Mouse (Mus musculus) forebrain, embryonic 16.5 days (tissue): ENCODE results near the gene Pdcd7. TPM values are rescaled to one million over a fixed set of nuclear protein-coding genes. Genes with fewer than 3 reads are reported as not detected.

Source experiments
- ATAC-seq: fragments of 200-750 bp; cut with Nextera tagmentation; 2 replicates; pipeline ENCODE4 v1.8.0; 2017; ENCODE audit warnings: mild to moderate bottlenecking, moderate library complexity
- H3K27ac ChIP-seq: fragments of 300-500 bp; sonication (generic); 2 replicates; pipeline ENCODE4 v1.5.1; 2014; ENCODE audit warnings: low read length, control low read depth
- H3K27me3 ChIP-seq: fragments of 300-500 bp; sonication (generic); replicated peaks from 2 replicates; pipeline ENCODE4 v1.6.1; 2014; ENCODE audit warnings: low read length; ENCODE audit not compliant: control insufficient read depth, insufficient read depth
- H3K36me3 ChIP-seq: fragments of 300-500 bp; sonication (generic); 2 replicates; pipeline ENCODE4 v1.6.1; 2014; ENCODE audit not compliant: control insufficient read depth, insufficient read depth
- H3K4me1 ChIP-seq: fragments of 300-500 bp; sonication (generic); replicated peaks from 2 replicates; pipeline ENCODE4 v1.6.1; 2014; ENCODE audit warnings: low read length; ENCODE audit not compliant: control insufficient read depth, insufficient read depth
- H3K4me2 ChIP-seq: fragments of 300-500 bp; sonication (generic); 2 replicates; pipeline ENCODE4 v1.6.1; 2014; ENCODE audit warnings: mild to moderate bottlenecking, low read length, control low read depth
- H3K4me3 ChIP-seq: fragments of 300-500 bp; sonication (generic); replicated peaks from 2 replicates; pipeline ENCODE4 v1.5.1; 2014; ENCODE audit warnings: mild to moderate bottlenecking, low read length, control low read depth
- H3K9ac ChIP-seq: fragments of 300-500 bp; sonication (generic); replicated peaks from 2 replicates; pipeline ENCODE4 v1.6.1; 2014; ENCODE audit warnings: low read depth, low read length, control low read depth
- H3K9me3 ChIP-seq: fragments of 300-500 bp; sonication (generic); 2 replicates; pipeline ENCODE4 v1.6.1; 2016; ENCODE audit warnings: low read length; ENCODE audit not compliant: control insufficient read depth
- WGBS: fragments of 180-500 bp; shearing (Covaris S2); extraction: QIAGEN DNeasy Blood & Tissue Kit; methylation state at CpG from one replicate; pipeline ENCODE4 v1.1.7; 2014; 5-methylcytosine and 5-hydroxymethylcytosine counted together
- polyA plus RNA-seq: library from polyadenylated mRNA; unstranded; fragments of >200 nt; fragmentation: Nextera tagmentation; extraction: Ambion mirVana; gene quantifications from 2 replicates; pipeline ENCODE4 v1.2.1, GENCODE M21; 2015

Gene Pdcd7
- polyA plus RNA-seq, 1 experiment from 2014 or later, result 8.6 TPM

DNA sequence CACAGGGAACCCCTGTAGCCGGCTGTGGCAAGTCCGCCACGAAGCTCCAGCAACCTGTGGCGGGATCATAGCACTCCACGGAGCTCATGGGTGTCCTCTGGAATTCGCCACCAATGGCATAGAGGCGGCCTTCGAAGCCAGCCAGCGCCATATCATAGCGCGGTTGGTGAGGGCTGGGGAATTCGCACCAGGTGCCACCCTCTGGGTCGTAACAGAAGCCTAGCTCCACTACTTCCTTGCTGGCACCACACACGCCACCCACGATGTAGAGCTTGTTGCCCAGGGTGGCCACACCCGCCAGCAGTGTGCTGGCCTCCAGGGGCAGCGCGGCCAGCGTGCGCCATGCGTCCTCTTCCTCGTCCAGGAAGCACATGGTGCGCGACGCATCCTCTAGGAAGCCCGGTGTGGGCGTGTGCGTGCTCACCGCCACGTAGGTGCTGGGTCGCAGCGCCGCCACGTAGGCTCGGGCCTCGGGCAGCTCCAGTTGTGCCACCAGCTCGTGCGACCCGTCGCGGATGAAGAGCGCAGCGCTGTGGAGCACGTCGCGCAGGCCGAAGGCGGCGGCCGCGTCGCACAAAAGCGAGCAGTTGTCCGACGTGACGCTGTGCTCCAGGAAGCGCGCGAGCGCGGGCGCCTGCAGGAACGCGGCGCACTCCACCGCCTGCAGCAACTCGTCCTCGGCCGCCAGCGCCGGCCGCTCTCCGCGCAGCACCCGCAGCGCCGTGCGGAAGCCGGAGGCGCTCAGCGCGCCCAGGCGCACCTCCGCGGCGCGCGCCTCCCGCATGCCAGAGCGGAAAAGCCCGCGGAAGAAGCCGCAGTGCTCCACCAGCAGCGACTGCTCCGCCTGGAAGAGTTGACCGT lies 45.1 kb downstream of the Pdcd7 start:
- H3K27ac ChIP-seq, result no peak overlapping the region
- peaks cover 28% of the 10 kb centered on the region for H3K27me3 ChIP-seq
- peaks cover 7% of the 10 kb centered on the region for H3K4me1 ChIP-seq
- H3K9ac ChIP-seq, result peak overlapping the region; percentile 47
- peak; percentile 59 for ATAC-seq
- no peaks in the 10 kb centered on the region for H3K36me3 ChIP-seq
- peak overlapping the region; percentile 55 for H3K4me2 ChIP-seq
- H3K9me3 ChIP-seq, result no peaks in the 10 kb centered on the region
- 19% methylated on average over 90 of the region's 96 CpGs for WGBS
- H3K4me3 ChIP-seq, result peak overlapping the region; percentile 40

- Histone ChIP-seq H3K4me1 (peaks cover 7% of the 10 kb centered on the region), H3K4me2 (peak within 1 kb of the TSS; percentile 55), H3K9me3 (no peaks in the 10 kb centered on the region), H3K36me3 (no peaks in the 10 kb centered on the region), H3K4me3 (peak within 1 kb of the TSS; percentile 40), H3K27ac (no peak within 1 kb of the TSS), H3K27me3 (peaks cover 28% of the 10 kb centered on the region), H3K9ac (peak within 1 kb of the TSS; percentile 47)
- no peak for ATAC-seq
- WGBS, result 53% methylated on average over 8 of the region's 8 CpGs
These were observed 45.7 kb downstream of the Pdcd7 start, which contains the start of gene Kbtbd13 for GRCm38 (mm10) chr9:65391613-65391964. TSS of gene Kbtbd13 (minus strand) at chr9:65391652.

DNA sequence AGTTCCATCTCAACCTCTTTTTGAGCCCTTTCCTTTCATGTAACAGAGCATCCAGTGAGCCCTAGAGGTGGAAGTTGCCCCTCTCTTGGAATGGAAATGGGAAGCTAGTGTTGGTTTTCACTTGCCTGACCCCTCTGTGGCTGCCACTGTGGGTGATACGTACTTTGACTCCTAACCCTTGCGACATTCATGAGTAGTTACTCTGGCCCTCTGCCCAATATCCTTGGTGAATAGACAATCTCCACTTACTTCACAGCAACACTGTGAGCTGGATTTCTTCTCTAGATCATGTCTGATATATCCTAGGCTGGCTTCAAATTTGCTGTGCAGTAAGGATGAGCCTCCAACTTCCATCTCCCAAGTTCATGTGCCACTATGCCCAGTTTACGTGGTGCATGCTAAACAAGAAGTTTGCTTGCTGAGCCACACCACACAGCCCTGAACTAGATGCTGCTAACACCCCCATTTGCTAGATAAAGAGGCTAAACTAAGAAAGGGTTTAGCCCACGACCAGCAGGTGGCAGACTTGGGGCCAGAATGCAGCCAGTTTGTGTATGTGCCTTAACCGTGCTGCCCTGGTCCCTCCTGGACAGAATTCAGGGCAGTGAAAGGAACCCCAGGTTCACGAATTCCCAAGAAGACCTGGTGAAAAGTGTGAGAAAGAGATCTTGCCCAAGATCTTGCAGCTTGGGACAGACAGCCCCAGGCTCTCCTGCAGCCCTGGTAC lies 46.9 kb downstream of the Pdcd7 start:
- peaks cover 7% of the 10 kb centered on the region for H3K4me1 ChIP-seq
- ATAC-seq, result no peak
- no peaks in the 10 kb centered on the region for H3K36me3 ChIP-seq
- H3K4me2 ChIP-seq, result no peak overlapping the region
- H3K27ac ChIP-seq, result no peak overlapping the region
- no peaks in the 10 kb centered on the region for H3K9me3 ChIP-seq
- H3K4me3 ChIP-seq, result no peak overlapping the region
- peaks cover 28% of the 10 kb centered on the region for H3K27me3 ChIP-seq
- no peak overlapping the region for H3K9ac ChIP-seq
- WGBS, result 27% methylated on average over 6 of the region's 6 CpGs

- peaks cover 13% of the 10 kb centered on the region for H3K4me1 ChIP-seq
- no peak overlapping the region for H3K9ac ChIP-seq
- H3K4me2 ChIP-seq, result no peak overlapping the region
- no peak for ATAC-seq
- H3K9me3 ChIP-seq, result no peaks in the 10 kb centered on the region
- H3K27ac ChIP-seq, result no peak overlapping the region
- H3K4me3 ChIP-seq, result no peak overlapping the region
- no peaks in the 10 kb centered on the region for H3K36me3 ChIP-seq
- 66% methylated on average over 2 of the region's 2 CpGs for WGBS
- H3K27me3 ChIP-seq, result peaks cover 28% of the 10 kb centered on the region
These were observed 47.7 kb downstream of the Pdcd7 start for GRCm38 (mm10) chr9:65393606-65394005.

DNA sequence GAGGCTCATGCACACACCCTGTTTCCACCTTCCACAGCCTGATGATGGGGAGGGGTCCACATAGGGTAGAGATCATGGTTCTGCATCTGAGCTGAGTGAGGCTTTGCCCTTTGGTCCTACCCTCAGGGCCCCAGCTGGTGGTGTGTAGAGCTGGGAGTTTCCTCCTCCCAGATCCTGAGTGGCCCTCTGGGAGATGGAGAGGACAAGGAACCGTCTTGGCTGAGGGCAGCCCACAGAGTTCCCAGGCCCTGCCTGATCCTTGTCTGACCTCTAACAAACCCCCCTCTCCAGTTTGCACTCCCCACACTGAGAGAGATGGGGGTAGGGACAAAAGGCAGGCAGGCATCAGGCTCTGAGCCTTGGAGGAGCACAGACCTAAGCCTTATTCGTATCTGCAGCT lies 48.5 kb downstream of the Pdcd7 start:
- no peaks in the 10 kb centered on the region for H3K36me3 ChIP-seq
- H3K4me2 ChIP-seq, result no peak overlapping the region
- ATAC-seq, result no peak
- H3K9me3 ChIP-seq, result no peaks in the 10 kb centered on the region
- no peak overlapping the region for H3K4me3 ChIP-seq
- H3K9ac ChIP-seq, result no peak overlapping the region
- WGBS, result 64% methylated on average over 2 of the region's 2 CpGs
- H3K27ac ChIP-seq, result no peak overlapping the region
- peaks cover 16% of the 10 kb centered on the region for H3K4me1 ChIP-seq
- peaks cover 28% of the 10 kb centered on the region for H3K27me3 ChIP-seq

DNA sequence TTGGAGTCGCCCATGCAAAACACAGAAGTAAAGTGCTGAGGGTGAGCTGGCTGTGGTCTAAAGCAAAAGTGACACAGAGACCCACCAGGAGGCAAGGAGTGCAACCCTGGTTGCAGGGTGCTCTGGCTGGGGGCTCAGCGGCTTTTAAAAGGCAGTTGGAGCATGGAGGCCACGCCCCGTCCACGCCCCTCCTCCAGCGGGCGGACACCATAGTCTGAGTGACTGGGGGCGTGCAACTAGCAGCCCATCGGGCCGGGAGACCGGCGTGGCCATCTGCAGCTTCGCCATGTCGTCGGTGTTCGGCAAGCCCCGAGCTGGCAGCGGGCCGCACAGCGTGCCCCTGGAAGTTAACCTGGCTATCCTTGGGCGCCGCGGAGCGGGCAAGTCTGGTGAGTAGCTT lies 52.4 kb downstream of the Pdcd7 start, which contains the start of gene Rasl12:
Gene Rasl12, plus strand, starts transcription at position 228 of the 400 bp plus-strand sequence.
- Histone ChIP-seq H3K4me2 (peak within 1 kb of the TSS; percentile 81), H3K36me3 (no peaks in the 10 kb centered on the region), H3K9me3 (no peaks in the 10 kb centered on the region), H3K27me3 (no peaks in the 10 kb centered on the region; the same call in 1 of the 2 replicates), H3K27ac (no peak within 1 kb of the TSS), H3K4me1 (peaks cover 9% of the 10 kb centered on the region; the same call in 1 of the 2 replicates), H3K4me3 (peak within 1 kb of the TSS; percentile 57), H3K9ac (peak within 1 kb of the TSS; percentile 66)
- peak; percentile 88 for ATAC-seq
- WGBS, result 1% methylated on average over 24 of the region's 24 CpGs

GRCm38 (mm10) chr9:65399934-65400333 lies 54.0 kb downstream of the Pdcd7 start:
- no peak for ATAC-seq
- Histone ChIP-seq H3K27me3 (no peaks in the 10 kb centered on the region; the same call in 1 of the 2 replicates), H3K4me2 (no peak overlapping the region), H3K4me1 (peaks cover 12% of the 10 kb centered on the region), H3K9me3 (no peaks in the 10 kb centered on the region), H3K36me3 (no peaks in the 10 kb centered on the region), H3K9ac (no peak overlapping the region), H3K4me3 (no peak overlapping the region), H3K27ac (no peak overlapping the region)
- 94% methylated on average over 6 of the region's 6 CpGs for WGBS

GRCm38 (mm10) chr9:65404331-65405183 lies 58.7 kb downstream of the Pdcd7 start:
- WGBS, result 62% methylated on average over 15 of the region's 15 CpGs
- Histone ChIP-seq H3K9me3 (no peaks in the 10 kb centered on the region), H3K27ac (no peak overlapping the region), H3K27me3 (no peaks in the 10 kb centered on the region), H3K9ac (no peak overlapping the region), H3K4me3 (no peak overlapping the region), H3K4me1 (peaks cover 3% of the 10 kb centered on the region; the same call in 1 of the 2 replicates), H3K36me3 (no peaks in the 10 kb centered on the region), H3K4me2 (no peak overlapping the region)
- no peak for ATAC-seq

- 84% methylated on average over 2 of the region's 2 CpGs for WGBS
- peaks cover 3% of the 10 kb centered on the region; the same call in 1 of the 2 replicates for H3K4me1 ChIP-seq
- no peak overlapping the region for H3K4me2 ChIP-seq
- ATAC-seq, result no peak
- no peak overlapping the region for H3K27ac ChIP-seq
- no peaks in the 10 kb centered on the region for H3K27me3 ChIP-seq
- H3K9ac ChIP-seq, result no peak overlapping the region
- H3K4me3 ChIP-seq, result no peak overlapping the region
- no peaks in the 10 kb centered on the region for H3K9me3 ChIP-seq
- no peaks in the 10 kb centered on the region for H3K36me3 ChIP-seq
These were observed 59.2 kb downstream of the Pdcd7 start for GRCm38 (mm10) chr9:65405184-65405449.
